Mouse (Mus musculus): ENCODE data around the gene Fancg.

DNA sequence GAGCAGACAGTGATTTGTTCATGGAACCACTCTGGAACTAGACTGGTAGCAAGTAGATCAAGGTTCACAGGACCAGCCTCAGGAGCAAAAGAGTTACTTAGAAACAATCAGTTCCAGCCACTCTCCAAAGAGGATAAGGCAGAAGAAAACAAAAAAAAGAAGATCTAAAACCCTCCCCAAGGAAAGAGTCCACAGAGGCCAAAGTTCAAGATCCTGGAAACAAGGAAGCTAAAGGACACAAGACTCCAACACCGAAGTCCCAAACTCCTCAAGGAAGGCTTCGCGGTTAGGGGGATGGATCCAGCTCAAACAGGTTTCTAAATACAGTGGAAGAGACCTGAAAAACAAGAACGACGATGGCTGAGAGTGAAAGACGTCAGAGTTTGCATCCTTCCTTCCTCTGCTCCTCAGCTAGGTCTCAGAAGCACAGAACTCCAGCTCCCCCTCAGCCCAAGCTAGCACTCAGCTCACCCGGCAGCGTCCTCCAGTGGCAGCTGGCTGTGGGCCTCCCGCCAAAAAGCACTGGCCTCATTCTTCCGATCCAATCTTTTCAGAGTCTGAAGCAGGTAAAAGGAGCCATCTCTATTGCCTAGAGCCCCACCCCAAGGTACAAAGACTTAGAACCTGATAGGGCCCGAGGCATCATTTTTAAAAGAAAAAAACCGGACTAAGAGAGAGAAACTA lies 7.4 kb downstream of the Fancg start:
- no peak for TF ChIP-seq CTCF (IDR thresholded peaks at IDR 0.05; ENCODE audit: low read depth)
- TF ChIP-seq EP300 (IDR thresholded peaks at IDR 0.05; ENCODE audit: low read depth) = no peak

Measured in liver, postnatal 0 days (tissue).